Mouse (Mus musculus) MEL-GATA-1-ER (cell line): Measurements from ENCODE around the gene Spata2l.

Experiments used
- DNase-seq: peaks from one replicate; pipeline ENCODE4 v3.0.0-alpha.2; 2012; ENCODE audit warnings: low read depth; ENCODE audit errors: extremely low read depth

Gene Spata2l

GRCm38 (mm10) chr8:123202288-123202687, 33.7 kb downstream of the Spata2l start:
- peak; percentile 47 for DNase-seq

DNA sequence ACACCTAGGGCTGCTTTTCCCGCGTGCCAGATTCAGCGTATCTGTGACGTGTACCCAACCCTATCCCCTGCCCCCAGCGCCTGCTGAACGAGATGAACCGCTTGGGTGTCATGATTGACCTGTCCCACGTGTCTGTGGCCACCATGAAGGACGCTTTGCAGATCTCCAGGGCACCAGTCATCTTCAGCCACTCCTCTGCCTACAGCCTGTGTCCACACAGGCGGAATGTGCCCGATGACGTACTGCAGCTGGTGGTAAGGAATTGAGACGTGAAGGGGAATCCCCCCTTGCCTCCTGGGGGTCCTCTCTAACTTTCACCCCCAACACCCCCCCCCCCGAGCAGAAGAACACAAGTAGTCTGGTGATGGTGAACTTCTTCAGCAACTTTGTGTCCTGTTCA, 36.2 kb downstream of the Spata2l start:
- no peak for DNase-seq

- DNase-seq: peak; percentile 37
These were observed 39.0 kb downstream of the Spata2l start for GRCm38 (mm10) chr8:123197016-123197415.

- DNase-seq: no peak
These were observed 42.3 kb downstream of the Spata2l start for GRCm38 (mm10) chr8:123193771-123194170.

- no peak for DNase-seq
These were observed 44.1 kb downstream of the Spata2l start for GRCm38 (mm10) chr8:123191908-123192307.

DNA sequence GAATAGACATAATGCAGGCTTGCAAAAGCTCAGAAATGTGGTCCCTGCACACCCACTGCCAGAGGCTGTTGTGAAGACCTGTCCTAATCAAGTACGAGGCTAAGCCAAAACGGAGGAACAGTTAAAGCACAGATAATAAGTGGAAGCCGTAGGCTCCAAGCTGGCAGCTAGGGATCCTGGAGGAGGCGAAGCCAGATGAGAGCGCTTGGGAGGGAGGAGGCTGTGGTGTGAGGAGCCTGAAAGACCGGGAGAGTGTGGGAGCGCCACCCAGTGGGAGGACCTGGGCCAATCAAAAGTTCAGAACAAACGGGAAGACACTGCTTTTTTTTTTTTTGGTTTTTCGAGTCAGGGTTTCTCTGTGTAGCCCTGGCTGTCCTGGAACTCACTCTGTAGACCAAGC, 45.4 kb downstream of the Spata2l start:
- peak; percentile 60 for DNase-seq

GRCm38 (mm10) chr8:123188841-123189240, 47.2 kb downstream of the Spata2l start:
- DNase-seq: no peak

GRCm38 (mm10) chr8:123188006-123188405, 48.0 kb downstream of the Spata2l start:
- DNase-seq: no peak

DNA sequence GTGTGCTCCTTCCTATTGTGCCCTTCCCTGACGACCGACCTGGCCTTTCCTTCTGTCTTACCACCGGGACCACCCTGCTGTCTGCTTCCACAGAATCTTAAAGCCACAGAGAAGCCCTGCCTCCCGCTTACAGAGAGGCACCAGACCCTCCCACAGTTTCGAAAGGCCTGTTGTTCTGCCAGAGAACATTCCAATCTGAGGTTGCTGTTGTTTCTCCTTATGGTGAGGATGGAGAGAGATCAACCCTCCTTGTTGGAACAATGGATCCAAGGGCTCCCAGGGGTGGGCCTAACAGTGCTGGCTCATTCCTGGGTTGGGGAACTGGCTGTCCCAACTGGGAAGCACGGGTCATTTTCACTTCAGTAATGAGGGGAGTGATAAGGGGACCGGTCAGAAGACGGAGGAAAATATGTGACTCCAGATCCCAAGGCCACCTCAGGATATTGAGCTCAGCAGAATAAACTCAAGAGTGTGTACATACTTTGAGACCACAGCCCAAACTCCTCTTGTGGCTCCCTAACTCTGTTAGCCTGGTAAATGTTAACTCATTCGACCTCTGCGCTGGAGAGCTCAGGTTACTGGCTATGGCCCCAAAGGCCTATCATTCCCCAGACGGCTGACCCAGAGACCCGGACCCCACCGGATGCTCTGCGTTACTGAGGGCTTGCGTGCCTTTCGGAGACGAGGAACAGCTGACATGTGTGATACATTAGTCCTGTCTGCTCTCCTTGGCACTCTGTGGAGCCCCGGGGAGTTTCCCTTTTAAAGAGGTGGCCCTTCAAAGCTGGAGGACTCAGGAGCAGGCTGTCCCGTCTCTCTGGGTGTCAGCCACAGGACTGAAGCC, 50.2 kb downstream of the Spata2l start, which contains the start of gene Dpep1:
TSS of gene Dpep1 (plus strand) at position 677 of the 844 bp plus-strand sequence.
- no peak for DNase-seq

DNA sequence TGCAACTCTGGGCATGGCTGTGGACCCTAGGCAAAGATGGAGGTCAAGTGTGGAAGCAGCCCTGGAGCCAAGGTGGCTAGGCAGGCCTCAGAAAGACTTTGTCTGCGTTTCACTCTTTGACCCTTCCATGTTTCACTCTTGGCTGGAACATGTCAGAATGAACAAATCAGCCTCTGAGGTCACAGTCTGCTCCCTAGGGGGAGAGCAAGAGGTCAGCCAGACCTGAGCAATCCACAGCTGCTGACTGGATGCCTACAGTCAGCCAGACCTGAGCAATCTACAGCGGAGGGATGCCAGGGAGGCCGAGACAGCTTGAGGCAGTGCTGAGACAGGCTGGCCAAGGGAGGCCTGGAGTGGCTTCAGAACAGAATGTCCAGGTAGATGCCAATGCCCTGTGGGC, 54.6 kb downstream of the Spata2l start:
- no peak for DNase-seq
